Mouse (Mus musculus) spleen, embryonic (tissue): ENCODE results near the gene Tnfrsf8.

ENCODE experiments used
- CTCF ChIA-PET: fragments of 350-600 bp; sonication (Branson Sonifier 250); formaldehyde crosslinking; loops from one replicate; lab custom pipeline; 2022; lab: Charles Lee

Tnfrsf8 gene

GRCm38 (mm10) chr4:145236027-145236426, 78.9 kb downstream of the Tnfrsf8 start:
- CTCF ChIA-PET: interaction anchor here (0.6 to 0.7 kb wide), 2 partner anchors 17 to 25 kb away, joined by 3 to 10 read pairs; no protein-coding TSS in a partner anchor

DNA sequence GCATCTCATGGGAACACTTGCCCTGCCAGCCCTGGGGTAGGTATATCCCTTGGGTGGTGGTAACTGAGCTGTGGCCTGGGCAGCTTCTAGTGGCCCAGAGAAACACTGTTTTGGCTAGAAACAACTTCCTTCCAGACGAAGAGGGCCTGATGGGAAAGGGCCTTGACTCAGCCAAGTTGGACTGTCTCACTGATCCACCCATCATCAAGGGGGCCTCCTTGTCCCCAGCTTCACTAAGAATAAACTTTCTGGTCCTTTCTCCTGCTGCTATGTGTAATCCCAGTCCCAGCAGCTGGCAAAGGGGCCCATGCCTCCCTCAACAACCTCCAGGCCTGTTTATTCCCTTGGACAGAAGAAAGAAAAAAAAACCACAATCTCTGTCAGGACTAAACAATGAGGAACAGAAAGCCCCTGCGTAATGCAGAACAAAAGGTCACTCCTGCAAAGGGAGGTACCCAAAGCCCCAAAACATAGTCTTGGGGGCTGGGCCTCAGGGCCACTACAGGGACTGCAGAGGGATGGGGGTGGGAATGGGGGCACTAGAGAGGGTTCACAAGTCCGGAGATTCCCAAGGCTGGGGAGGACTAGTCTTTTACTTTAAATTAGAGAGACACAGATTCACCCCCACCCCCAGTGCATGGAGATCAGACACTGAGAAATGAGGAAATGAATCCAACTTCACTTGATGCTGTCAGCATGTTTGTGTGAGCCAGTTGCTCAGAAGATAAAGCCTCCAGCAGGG, 81.3 kb downstream of the Tnfrsf8 start:
- CTCF ChIA-PET: no interaction called here

DNA sequence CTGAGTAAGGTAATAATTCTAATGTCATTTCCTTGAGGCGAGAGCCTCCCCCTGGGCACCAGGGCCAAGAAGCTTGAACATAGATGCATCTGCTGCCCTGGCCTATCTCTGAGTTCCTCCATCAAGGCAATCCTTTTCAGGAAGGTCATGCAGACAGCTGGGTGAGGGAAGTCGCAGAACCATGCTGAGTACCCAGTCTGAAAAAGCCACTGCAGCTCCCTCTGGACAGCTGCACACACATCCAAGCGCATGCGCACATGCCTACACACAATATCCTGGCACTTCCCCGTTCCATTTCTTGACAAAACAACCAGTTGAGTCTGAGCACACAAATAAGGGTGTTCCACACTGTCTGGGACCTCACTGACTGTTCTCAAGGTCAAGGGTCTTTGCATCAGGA, 83.2 kb downstream of the Tnfrsf8 start:
- CTCF ChIA-PET: no interaction called here

DNA sequence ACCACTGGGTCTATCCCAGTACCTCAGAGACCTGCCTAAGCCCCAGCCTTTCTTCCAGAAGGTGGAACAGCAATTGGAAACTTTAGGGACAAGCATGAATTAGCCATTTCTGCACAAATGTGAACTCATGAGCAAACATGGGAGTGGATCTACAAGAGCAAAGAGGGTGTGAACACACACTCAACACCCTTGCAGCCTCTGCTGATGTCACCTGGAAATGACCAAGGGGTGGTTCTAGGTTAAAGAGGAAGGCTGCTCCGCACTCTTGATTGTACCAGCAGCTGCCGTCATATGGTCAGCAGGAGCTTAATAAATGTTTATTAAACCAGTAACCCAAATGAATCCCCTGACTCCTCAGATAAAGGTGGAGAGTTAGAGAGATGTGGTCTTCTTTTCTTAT, 84.3 kb downstream of the Tnfrsf8 start:
- CTCF ChIA-PET: no interaction called here

DNA sequence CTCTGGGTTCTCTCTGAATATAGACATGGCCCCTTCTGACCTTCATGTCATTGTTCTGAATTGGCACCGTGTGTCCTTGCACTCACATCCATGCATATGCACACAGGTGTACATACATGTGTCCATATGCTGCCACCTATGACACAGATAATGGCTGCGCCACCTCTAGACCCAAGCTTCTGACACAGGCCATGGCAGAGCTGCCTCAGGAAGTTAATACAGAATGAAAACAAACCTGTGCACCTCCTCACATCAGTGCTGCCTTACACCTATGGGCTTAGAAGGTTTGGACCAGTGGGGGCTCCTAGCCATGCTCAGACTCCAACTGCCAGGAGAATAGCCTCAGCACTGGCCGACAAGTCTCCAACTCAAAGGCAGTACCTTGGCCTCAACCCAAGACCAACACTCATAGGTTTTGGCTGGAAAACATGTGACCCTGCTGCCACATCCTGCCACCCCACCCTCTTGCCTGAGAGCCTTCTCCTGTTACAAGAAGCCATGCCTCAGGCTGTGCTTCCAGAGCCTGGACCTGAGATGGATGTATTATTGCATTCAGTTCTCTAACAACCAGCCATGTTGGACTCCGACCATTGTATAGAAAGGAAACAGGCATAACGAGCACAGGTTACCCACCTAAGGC, 85.3 kb downstream of the Tnfrsf8 start:
- CTCF ChIA-PET: no interaction called here

- CTCF ChIA-PET: no interaction called here
Measured at GRCm38 (mm10) chr4:145229051-145229450, 85.9 kb downstream of the Tnfrsf8 start.

GRCm38 (mm10) chr4:145224613-145225012, 90.4 kb downstream of the Tnfrsf8 start:
- CTCF ChIA-PET: interaction anchor here (0.7 kb wide), 1 partner anchor 53 kb away, joined by 9 read pairs; no protein-coding TSS in a partner anchor

DNA sequence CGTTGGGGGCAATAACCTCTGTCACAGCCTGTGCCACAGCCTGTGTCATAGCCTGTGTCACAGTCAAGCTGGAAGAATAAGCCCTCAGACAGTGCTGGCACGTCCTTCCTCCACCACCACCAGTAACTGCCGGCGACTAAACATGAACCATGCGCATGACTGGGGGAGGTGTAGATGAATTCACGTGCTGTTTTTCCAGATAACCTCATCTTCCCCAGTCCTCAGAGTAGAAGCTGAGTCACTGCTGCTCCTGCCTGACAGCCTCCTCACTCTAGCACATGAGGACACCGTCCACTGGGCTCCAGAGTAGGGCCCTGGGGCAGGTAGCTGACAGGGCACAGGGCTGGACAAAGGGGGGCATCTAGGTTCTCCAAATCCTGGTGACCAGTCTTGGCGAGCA, 92.9 kb downstream of the Tnfrsf8 start:
- CTCF ChIA-PET: interaction anchor here (0.6 kb wide), 1 partner anchor 63 kb away, joined by 6 read pairs; no protein-coding TSS in a partner anchor

DNA sequence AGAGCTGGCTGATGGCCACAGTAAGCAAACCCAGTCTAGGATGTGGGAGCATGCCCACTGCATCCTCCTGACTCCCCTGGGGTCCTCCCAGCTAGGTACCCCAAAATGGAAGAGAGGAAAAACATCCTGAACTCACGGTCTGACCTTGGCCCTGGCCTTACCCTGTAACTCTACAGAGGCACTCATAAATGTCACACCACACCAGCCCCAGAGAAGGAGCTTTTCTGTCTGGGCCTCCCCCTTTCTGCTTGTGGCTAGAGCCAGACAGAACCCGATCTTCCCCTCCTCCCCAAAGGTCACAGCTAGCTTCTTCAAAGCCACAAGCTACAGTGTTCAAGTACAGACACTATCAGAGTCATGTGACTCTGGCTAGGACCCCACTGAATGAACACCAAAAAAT, 93.6 kb downstream of the Tnfrsf8 start:
- CTCF ChIA-PET: no interaction called here

DNA sequence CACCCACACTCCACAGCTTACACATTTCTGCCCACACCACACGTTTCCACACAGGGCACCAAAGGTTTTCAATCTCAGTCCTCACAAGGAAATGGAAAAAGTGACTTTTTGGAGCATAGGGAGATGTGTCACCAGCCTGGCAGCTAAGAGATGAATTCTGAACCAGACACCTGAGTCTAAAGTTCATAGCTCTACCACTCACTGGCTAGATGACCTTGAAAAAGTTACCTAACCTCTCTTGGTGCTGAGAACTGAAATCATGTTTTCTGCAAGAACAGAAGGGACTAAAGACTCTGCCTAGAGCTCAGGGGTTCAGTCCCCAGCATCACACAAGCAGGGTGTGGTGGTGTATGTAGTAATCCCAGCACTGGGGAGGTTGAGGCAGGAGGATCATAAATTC, 95.0 kb downstream of the Tnfrsf8 start:
- CTCF ChIA-PET: interaction anchor here (0.9 to 1.8 kb wide), 2 partner anchors 27 to 66 kb away, joined by 4 to 7 read pairs; no protein-coding TSS in a partner anchor

- CTCF ChIA-PET: interaction anchor here (0.6 to 1.8 kb wide), 4 partner anchors 28 to 172 kb away, joined by 3 to 7 read pairs (median 5); no protein-coding TSS in a partner anchor
Measured at GRCm38 (mm10) chr4:145219240-145219985, 95.6 kb downstream of the Tnfrsf8 start.

DNA sequence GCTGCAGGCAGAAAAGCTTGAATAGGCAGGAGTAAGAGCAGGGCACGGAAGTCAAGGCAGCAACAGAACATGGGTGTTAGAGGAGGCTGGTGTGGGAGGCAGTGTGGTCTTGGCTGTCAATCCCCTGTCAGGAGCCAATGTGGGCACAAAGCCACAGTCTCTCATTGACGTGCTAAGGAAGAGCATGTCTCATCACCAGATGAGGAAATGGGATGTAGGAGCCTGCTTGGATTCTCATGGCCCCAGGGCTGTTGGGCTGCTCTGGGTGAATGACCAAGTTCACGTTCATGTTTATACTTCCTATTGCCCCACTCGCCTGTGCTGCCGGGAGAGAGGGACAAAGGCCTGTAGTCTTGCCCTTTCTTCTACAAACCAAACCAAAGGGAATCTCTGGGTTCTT, 97.1 kb downstream of the Tnfrsf8 start:
- CTCF ChIA-PET: interaction anchor here (0.7 kb wide), 1 partner anchor 74 kb away, joined by 13 read pairs; no protein-coding TSS in a partner anchor
